Mouse (Mus musculus): ENCODE measurements at regions not wholly inside any gene's neighbourhood (a gene's known extent, or its start where the extent isn't known, plus 50 kb on each side); places are given as distances from the start of the nearest gene placed in this dataset.

DNA sequence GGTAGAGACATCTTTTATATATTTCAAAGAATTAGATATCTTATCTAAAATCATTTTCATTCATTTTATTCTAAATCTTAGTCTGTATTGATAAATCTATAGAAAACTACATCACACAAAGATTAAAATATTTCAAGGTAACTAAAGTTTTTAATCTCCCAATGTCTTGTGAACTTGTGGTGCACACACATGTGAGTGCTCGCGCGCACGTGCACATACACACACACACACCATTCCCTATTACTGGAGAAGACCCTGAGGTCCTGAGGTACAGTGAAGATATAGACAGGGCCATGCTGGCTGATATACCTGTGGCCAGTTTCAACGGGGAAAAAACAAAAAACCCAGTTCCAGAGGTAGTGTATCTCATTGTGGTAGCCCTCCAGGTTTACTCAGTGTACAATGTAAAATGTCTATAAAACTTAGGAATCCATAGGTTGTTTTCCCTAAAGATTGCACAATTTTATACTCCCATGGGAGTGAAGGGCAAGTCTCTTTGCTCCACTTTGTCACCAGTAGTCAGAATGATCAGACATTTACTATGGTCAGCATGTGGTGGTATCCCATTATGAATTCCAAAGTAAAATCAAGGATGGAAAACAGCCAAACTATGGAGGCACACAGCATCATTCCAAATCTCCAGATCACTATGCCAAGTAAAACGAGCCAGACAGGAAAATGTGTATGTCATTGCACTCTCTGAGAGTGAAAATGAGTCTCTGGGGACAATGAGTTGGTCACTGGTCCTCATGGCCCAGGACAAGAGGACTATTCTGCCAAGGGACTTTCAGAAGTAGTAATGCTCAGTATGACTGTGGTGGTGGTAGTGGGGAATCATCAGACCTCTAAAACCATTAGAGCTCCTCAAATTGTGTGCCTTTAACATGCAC is 53.0 kb upstream of the Cd93 start:
- Histone ChIP-seq H3K36me3 (replicated peaks) (no peaks in the 10 kb centered on the region), H3K27me3 (no peaks in the 10 kb centered on the region), H3K9ac (no peak overlapping the region), H3K4me1 (no peaks in the 10 kb centered on the region), H3K9me3 (no peaks in the 10 kb centered on the region), H3K27ac (no peak overlapping the region), H3K4me3 (replicated peaks) (no peak overlapping the region), H3K4me2 (no peak overlapping the region)
- WGBS, result 90% methylated on average over 6 of the region's 6 CpGs
- ATAC-seq (ENCODE audit: low FRiP score), result no peak

- Histone ChIP-seq H3K4me1 (no peaks in the 10 kb centered on the region), H3K9ac (no peak overlapping the region), H3K4me3 (replicated peaks) (no peak overlapping the region), H3K36me3 (replicated peaks) (no peaks in the 10 kb centered on the region), H3K27ac (no peak overlapping the region), H3K4me2 (no peak overlapping the region), H3K27me3 (no peaks in the 10 kb centered on the region), H3K9me3 (no peaks in the 10 kb centered on the region)
- 79% methylated on average over 3 of the region's 3 CpGs for WGBS
- ATAC-seq (ENCODE audit: low FRiP score), result no peak
These were observed 52.1 kb upstream of the Cd93 start for GRCm38 (mm10) chr2:148495485-148495884.

DNA sequence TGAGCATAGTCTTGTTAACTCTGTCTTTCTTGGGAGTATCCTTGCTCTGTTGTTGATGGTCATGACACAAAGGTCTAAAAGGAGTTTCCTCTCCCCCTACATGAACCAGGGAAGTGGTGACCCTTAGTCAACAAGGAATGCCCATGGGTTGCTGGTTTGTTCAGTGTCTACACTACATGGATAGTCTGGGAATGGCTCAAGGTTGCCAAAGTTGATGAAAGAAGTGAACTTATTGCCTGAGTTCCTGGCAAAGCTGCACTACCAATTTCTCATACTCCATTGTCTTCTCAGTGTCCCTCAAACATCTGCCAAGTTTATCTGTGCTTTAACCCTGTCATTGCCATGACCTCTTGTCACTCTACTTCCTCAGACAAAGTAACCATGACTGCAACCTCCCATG is 49.9 kb upstream of the Cd93 start:
- H3K4me2 ChIP-seq, result no peak overlapping the region
- H3K4me1 ChIP-seq, result no peaks in the 10 kb centered on the region
- no peaks in the 10 kb centered on the region for H3K27me3 ChIP-seq
- H3K9ac ChIP-seq, result no peak overlapping the region
- H3K27ac ChIP-seq, result no peak overlapping the region
- no peaks in the 10 kb centered on the region for H3K9me3 ChIP-seq
- ATAC-seq (ENCODE audit: low FRiP score), result no peak
- no peak overlapping the region for H3K4me3 ChIP-seq (replicated peaks)
- H3K36me3 ChIP-seq (replicated peaks), result no peaks in the 10 kb centered on the region

Data from forebrain, embryonic 12.5 days (tissue).